Mouse (Mus musculus): Measurements from ENCODE around the gene Wdr54.

The Wdr54 gene

DNA sequence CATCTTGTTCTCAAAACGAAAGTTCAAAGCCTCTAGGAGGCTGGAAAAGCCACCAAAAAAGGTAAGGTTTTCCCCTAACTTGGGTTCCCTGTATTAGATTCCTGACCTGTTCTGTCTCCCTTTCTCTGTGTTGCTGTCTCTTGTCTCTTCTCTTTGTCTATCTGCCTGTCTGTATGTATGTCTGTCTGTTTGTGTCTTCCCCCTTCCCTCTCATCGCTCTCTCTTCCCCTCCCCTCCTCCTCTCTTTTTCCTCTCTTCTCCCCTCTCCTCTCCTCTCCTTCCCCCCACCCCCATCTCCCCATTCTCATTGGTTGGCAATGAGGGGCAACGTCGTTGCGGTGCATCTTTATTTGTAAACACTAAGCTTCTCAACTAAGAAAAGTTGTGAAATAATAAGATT, 30.9 kb downstream of the Wdr54 start, which contains the start of gene Ino80b:
Ino80b (minus strand) TSS at position 101 of the 400 bp plus-strand sequence.
- DNase-seq = no peak

DNA sequence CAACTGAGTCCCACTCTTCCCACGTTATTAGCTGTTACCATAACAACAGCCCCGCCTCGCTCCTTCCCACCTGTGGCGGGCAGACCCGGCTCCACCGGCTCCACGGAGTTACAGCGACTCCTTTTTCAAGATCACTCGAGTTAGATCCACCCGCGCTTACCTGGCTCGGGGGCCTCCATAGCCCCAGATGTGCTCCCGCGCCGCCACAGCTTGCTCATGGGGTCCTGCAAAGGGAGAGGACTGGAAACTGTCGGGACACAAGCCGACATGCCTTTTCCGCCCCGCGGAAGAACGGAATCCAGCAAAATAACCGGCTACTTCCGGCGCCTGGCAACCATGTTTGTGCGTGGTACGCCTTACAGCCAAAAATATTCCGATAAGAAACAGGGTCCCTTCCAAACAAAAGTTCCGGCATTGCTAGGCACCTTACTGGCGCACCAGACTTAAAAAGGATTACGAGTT, 31.3 kb downstream of the Wdr54 start:
- peak; percentile 92 for DNase-seq

DNA sequence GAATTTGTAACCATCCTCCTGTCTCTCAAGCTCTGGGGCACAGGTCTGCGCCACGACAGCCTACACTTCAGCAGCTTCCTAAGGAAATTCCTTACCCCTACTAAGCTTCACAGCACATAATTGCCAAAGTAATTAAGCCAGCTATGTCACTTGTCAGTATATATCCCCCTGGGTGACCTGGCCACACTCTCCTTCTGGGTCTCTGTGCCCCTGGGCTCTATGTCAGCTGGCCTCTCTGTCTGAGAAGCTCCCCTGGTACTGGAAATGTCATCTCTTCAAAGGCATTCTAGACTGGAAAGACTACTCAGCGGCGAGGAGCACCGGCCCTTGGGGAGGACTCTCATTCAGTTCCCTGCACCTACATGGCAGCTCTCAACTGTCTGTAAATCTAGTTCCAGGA, 33.2 kb downstream of the Wdr54 start:
- no peak for DNase-seq

DNA sequence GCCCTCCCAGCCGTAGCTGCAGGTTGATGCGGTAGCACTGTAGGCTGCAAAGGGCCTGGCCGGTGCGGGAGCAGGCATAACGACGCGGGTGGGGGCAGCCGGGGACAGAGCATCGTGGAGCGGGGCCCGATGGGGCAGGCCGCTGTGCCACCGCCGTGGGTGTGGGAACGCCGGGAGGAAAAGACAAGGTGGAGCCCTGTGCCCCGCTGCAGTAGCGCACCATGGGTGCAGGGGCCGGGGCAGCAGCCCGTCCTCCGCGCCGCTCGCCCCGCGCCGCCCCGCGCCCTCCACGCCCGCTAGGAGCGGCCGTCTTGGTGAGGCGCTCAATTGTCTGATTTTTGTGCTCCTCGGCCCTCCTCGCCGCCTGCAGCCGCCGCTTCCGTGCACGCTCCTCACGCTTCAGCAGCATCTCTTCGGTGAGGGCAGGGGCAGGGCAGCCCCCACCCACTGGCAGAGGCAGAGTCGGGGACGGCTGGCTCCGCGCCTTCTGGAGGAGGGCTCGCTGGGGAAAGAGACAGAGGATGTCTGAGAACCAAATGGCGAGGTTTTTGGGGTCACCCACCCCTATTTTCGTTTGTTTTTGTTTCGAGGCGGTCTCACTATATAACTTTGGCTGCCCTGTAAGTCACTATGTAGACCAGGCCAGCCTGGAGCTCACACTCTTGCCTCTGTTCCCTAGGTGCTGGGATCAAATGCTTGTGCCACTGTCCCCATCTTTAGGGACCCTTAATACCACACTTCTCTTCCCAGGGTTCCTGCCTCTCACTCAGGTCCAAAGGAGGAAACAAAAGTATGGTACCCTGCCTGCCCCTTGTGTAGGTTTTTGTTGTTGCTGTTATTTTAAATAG, 34.1 kb downstream of the Wdr54 start:
- DNase-seq = no peak

DNA sequence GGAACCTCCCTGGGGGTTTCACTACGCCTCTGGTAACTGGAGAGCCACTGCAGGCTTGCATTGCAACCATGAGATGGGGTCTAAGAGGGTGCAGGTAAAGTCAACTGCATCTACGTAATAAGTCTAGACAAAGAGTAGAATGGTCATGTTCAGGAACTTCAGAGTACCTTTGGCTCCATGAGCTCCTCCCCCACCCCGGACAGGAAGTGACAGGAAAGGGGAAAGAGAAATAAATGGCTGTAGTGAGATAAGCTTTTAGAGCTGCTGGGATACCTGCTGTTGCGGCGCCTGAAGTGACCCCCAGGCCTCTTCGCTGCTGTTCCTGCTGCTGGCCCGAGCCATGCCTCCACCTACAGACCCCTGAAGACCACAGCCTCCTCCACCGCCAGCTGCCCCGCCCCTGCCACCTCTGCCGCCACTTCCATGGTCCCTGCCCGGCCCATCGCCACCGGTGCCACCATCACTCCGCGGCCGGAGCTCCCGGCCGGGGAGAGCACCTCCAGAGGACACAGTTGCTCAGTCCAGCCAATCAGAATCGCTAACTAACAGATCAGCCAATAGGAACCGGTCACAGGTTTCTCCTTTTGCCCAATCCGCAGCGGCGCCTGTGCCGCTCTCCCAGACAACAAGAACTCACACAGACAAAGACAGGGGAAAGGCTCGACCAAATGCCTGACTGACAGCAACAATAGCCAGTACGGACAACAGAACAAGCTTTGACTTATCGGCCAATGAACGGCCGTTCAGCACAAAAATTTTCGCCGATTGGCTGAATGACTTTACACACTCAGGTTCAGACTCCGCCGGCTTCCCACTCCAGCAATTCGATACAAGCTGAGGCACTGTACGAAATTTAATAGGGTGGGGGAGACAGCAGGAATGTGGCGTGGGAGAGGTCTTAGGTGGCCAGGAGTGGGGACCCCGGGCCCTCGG, 35.0 kb downstream of the Wdr54 start, which contains the start of gene Wbp1:
Wbp1 (minus strand) TSS at position 630 of the 933 bp plus-strand sequence.
- peak; percentile 99 for DNase-seq

DNA sequence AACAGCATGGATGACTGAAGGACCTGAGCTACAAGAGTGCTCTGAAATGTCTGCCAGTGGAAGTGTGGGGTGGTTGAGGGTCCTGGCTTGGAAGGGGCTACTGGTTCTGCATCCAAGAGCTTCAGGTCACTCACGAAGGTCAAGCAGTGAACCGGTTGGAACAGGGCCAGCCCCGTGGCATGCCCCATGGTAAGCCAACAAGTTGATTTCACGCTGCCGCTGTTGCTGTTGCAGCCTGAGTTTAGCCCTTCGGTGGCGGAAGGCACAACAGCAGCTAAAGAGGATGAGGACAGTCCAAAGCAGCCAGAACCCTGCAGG, 36.5 kb downstream of the Wdr54 start:
- no peak for DNase-seq

GRCm38 (mm10) chr6:83118825-83119733, 37.1 kb downstream of the Wdr54 start:
- no peak for DNase-seq

GRCm38 (mm10) chr6:83118369-83118768, 37.8 kb downstream of the Wdr54 start:
- no peak for DNase-seq

- DNase-seq = no peak
Observed at GRCm38 (mm10) chr6:83117616-83118015, 38.6 kb downstream of the Wdr54 start.

DNA sequence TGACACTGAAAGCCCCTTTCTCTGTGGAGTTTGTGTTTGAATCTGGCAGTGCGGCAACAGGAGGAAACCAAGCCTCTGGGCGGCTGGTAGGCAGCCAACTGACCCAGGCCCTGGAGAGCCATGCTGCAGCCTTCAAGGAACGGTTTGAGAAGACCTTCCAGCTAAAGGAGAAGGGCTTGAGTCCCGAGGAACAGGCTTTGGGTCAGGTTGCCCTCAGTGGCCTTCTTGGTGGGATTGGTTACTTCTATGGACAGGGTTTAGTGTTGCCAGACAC, 39.1 kb downstream of the Wdr54 start:
- no peak for DNase-seq

DNA sequence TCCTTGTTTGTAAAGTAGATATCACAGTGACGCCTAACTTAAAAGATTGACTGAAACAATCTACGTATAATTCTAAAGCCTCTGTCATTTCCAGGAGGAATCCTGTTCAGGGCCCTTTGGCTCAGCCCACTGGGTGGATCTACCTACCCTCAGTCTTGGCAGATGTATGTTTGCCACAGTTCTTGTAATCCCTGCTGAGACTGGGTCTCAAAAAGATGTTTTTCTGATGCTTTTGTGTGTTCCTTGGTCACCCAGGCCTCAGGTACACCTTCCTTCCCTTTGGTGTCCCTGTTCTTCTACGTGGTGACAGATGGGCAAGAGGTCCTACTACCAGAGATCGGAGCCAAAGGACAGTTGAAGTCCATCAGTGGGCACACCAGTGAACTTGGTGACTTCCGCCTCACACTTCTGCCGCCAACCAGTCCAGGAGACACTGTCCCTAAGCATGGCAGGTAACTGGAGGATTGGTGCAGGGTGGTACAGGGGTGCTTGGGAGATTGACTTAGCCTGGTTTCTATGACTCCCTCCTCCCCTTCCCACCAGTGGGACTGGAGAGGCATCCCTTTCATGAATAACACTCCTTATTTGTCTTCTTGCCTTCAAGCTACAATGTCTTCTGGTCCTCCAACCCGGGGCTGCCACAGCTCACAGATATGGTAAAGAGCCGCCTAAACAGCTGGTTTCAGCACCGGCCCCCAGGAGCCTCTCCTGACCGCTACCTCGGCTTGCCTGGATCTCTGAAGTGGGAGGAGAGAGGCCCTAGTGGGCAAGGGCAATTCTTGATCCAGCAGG, 39.6 kb downstream of the Wdr54 start:
- no peak for DNase-seq

- DNase-seq = peak; percentile 38
Observed at GRCm38 (mm10) chr6:83115682-83116372, 40.4 kb downstream of the Wdr54 start.

DNA sequence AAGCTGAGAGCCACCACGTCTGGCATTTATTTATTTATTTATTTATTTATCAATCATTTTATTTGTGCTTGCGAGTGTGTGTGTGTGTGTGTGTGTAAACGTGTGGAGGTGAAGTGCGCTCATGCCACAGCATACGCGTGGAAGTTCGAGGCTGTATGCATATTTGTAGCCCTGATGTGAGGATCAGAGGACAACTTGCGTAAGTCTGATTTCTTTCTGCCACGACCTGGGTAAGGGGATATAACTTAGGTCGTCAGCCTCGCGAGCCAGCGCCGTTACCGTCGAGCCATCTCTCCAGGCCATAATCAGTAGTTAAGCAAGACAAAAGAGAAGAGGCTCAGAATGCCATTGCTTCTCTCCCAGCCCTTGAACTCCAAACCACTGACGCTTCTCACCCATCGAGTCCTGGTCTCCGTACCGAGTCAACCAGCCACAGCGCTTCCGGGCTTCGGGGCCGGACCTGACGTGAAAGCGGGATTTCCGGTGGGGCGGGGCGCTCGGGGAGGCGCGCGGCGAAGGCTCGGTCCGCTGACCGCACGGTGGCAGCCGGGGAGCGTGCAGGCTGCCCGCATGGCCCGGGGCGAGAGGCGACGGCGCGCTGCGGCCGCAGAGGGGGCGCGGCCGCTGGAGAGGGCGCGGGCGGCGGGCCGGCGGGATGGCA, 41.1 kb downstream of the Wdr54 start, which contains the start of gene Mogs:
Mogs (plus strand) TSS at position 486 of the 661 bp plus-strand sequence.
- peak; percentile 91 for DNase-seq

- no peak for DNase-seq
Observed at GRCm38 (mm10) chr6:83111510-83112136, 44.6 kb downstream of the Wdr54 start.

GRCm38 (mm10) chr6:83108762-83109668, 47.2 kb downstream of the Wdr54 start, which contains the start of gene Mrpl53:
Gene Mrpl53 (plus strand): TSS chr6:83109040.
- DNase-seq = peak; percentile 72

DNA sequence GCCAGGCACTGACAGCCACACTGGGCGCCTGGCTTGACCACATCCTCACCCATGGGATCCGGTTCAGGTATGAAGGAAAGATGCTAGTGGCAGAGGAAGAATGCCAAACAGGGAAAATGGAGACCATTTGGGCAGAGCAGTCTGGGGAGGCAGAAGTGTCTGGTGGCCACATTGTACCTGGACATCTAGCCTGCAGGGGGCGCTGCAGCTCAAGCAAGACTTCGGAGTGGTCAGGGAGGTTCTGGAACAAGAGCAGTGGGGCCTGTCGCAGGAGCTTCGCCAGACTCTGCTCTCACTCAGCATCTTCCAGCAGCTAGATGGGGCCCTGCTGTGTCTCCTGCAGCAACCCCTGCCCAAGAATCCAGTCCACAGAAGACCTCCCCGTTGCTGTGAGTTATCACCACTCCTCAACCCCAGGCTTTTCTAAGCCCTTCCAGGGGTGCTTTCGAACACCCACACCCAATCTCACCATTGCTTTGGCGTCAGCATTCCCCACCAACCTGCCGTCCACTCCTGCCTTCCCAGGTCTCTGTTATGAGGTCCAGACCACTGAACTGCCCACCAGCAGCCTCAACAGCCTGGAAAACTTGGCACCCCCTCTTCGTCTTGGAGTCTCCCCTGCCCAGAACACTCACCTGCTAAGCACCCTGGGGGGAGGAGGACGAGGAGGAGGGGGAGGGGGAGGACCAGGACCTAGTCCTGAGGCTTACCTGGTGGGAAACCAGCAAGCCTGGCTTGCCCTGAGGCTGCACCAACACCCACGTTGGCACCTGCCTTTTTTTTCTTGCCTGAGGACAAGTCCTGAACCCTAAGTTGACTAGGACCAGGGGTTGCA, 48.4 kb downstream of the Wdr54 start:
- peak; percentile 53 for DNase-seq

- DNase-seq = peak; percentile 81
Observed at GRCm38 (mm10) chr6:83104158-83104557, 52.0 kb downstream of the Wdr54 start.

- no peak for DNase-seq
Observed at GRCm38 (mm10) chr6:83103130-83103650, 53.0 kb downstream of the Wdr54 start.

Data from layer of hippocampus, adult 9-11 months (tissue).